Mouse (Mus musculus) ES-Bruce4 (cell line): ENCODE measurements around the gene Pycr2.
"Not testable (repeated sequence)": the region's sequence is repeated elsewhere in the genome, so short reads cannot be mapped to it uniquely, and the experiment has no call there.

Source experiments
- EP300 ChIP-seq: IDR thresholded peaks from 2 replicates; pipeline ENCODE4 v1.6.1; 2011; ENCODE audit warnings: low read depth, low read length; ENCODE audit not compliant: insufficient read depth
- POLR2A ChIP-seq: IDR thresholded peaks from one replicate; pipeline ENCODE4 v1.8.1; 2011; ENCODE audit warnings: low read length; ENCODE audit not compliant: insufficient read depth

DNA sequence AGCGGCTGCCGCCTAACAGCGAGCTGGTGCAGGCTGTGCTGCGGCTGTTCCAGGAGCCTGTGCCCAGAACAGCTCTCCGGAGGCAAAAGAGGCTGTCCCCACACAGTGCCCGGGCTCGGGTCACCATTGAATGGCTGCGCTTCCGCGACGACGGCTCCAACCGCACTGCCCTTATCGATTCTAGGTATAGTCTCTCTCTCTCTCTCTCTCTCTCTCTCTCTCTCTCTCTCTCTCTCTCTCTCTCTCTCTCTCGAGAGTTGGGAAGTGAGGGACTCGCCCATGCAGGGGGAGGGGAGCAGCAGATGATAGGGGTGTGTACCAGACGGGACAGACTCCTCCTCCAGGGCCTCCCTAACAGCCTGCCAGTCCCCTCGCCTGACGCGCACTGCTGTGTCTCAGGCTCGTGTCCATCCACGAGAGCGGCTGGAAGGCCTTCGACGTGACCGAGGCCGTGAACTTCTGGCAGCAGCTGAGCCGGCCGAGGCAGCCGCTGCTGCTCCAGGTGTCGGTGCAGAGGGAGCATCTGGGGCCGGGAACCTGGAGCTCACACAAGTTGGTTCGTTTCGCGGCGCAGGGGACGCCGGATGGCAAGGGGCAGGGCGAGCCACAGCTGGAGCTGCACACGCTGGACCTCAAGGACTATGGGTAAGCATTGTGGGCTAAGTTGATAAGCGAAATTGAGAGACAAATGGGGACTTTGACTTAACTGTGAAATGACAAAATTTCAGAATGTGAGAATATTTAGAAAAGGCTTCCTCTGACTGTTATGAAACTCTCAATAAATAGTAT, 32.7 kb downstream of the Pycr2 start:
- not testable (repeated sequence) for TF ChIP-seq POLR2A
- TF ChIP-seq EP300 = 0 out of 2 replicates have a peak, but pooled peaks have one; percentile 3
